Mouse (Mus musculus) embryonic fibroblast, embryonic 13.5 days (primary cell): ENCODE results near the gene Slc25a21.

Source experiments
- CTCF ChIP-seq: IDR thresholded peaks from 2 replicates; pipeline ENCODE4 v1.5.1; 2011; ENCODE audit warnings: mild to moderate bottlenecking, control low read depth, low read length, moderate library complexity, borderline replicate concordance; ENCODE audit not compliant: insufficient read depth
- POLR2A ChIP-seq: IDR thresholded peaks from 2 replicates; pipeline ENCODE4 v1.6.1; 2011; ENCODE audit warnings: low read depth, mild to moderate bottlenecking, control low read depth, low read length, moderate library complexity

GRCm38 (mm10) chr12:56958244-56958643 is 239.0 kb downstream of the Slc25a21 start:
- TF ChIP-seq CTCF (no peak), POLR2A (no peak)
